Mouse (Mus musculus): ENCODE results near the gene Gys2. TPM values are rescaled to one million over a fixed set of nuclear protein-coding genes. Genes with fewer than 3 reads are reported as not detected.
"Not testable (repeated sequence)": the region's sequence is repeated elsewhere in the genome, so short reads cannot be mapped to it uniquely, and the experiment has no call there.

The Gys2 gene
- polyA plus RNA-seq, 1 experiment, result not detected

GRCm38 (mm10) chr6:142508663-142509062 is 35.8 kb upstream of the Gys2 start:
- Histone ChIP-seq H3K4me3 (ENCODE audit: low read depth, low read length) (no peak overlapping the region), H3K27me3 (ENCODE audit: control insufficient read depth, insufficient read depth, low read length) (no peaks in the 10 kb centered on the region; the same call in 1 of the 2 replicates), H3K4me1 (ENCODE audit: control insufficient read depth, insufficient read depth, insufficient read length, low read length) (peaks cover 3% of the 10 kb centered on the region; the same call in 1 of the 2 replicates), H3K36me3 (ENCODE audit: control insufficient read depth, insufficient read depth, low read length) (no peaks in the 10 kb centered on the region), H3K27ac (ENCODE audit: insufficient read depth, low read depth, low read length) (no peak overlapping the region)
- WGBS, result 71% methylated on average over 4 of the region's 4 CpGs
- TF ChIP-seq POLR2A (IDR thresholded peaks at IDR 0.05; ENCODE audit: low read depth, low read length), result no peak
- no peak for TF ChIP-seq CTCF (IDR thresholded peaks at IDR 0.05; ENCODE audit: extremely low read depth, insufficient read length, insufficient replicate concordance, low read depth, low read length)

- peak within 1 kb of the TSS; percentile 53 for H3K4me3 ChIP-seq (ENCODE audit: low read depth, low read length)
- TF ChIP-seq CTCF (IDR thresholded peaks at IDR 0.05; ENCODE audit: extremely low read depth, insufficient read length, insufficient replicate concordance, low read depth, low read length) (no peak), POLR2A (IDR thresholded peaks at IDR 0.05; ENCODE audit: low read depth, low read length) (no peak)
- H3K27me3 ChIP-seq (ENCODE audit: control insufficient read depth, insufficient read depth, low read length), result no peaks in the 10 kb centered on the region; the same call in 1 of the 2 replicates
- no peak within 1 kb of the TSS for H3K27ac ChIP-seq (ENCODE audit: insufficient read depth, low read depth, low read length)
- peaks cover 3% of the 10 kb centered on the region; the same call in 1 of the 2 replicates for H3K4me1 ChIP-seq (ENCODE audit: control insufficient read depth, insufficient read depth, insufficient read length, low read length)
- H3K36me3 ChIP-seq (ENCODE audit: control insufficient read depth, insufficient read depth, low read length), result no peaks in the 10 kb centered on the region
- whole genome bisulfite sequencing, result 1% methylated on average over 19 of the region's 19 CpGs
These were observed 34.9 kb upstream of the Gys2 start, which contains the start of gene Ldhb for GRCm38 (mm10) chr6:142507785-142508162. Gene Ldhb (minus strand): TSS chr6:142507957.

GRCm38 (mm10) chr6:142507033-142507784 is 34.3 kb upstream of the Gys2 start:
- H3K27me3 ChIP-seq (ENCODE audit: control insufficient read depth, insufficient read depth, low read length), result no peaks in the 10 kb centered on the region; the same call in 1 of the 2 replicates
- peaks cover 3% of the 10 kb centered on the region; the same call in 1 of the 2 replicates for H3K4me1 ChIP-seq (ENCODE audit: control insufficient read depth, insufficient read depth, insufficient read length, low read length)
- H3K36me3 ChIP-seq (ENCODE audit: control insufficient read depth, insufficient read depth, low read length), result no peaks in the 10 kb centered on the region
- H3K4me3 ChIP-seq (ENCODE audit: low read depth, low read length), result peak overlapping the region; percentile 53
- WGBS, result 9% methylated on average over 30 of the region's 30 CpGs
- no peak for TF ChIP-seq POLR2A (IDR thresholded peaks at IDR 0.05; ENCODE audit: low read depth, low read length)
- no peak for TF ChIP-seq CTCF (IDR thresholded peaks at IDR 0.05; ENCODE audit: extremely low read depth, insufficient read length, insufficient replicate concordance, low read depth, low read length)
- no peak overlapping the region for H3K27ac ChIP-seq (ENCODE audit: insufficient read depth, low read depth, low read length)

- TF ChIP-seq CTCF (IDR thresholded peaks at IDR 0.05; ENCODE audit: extremely low read depth, insufficient read length, insufficient replicate concordance, low read depth, low read length), result no peak
- no peak for TF ChIP-seq POLR2A (IDR thresholded peaks at IDR 0.05; ENCODE audit: low read depth, low read length)
- H3K4me3 ChIP-seq (ENCODE audit: low read depth, low read length), result no peak overlapping the region
These were observed 33.6 kb upstream of the Gys2 start for GRCm38 (mm10) chr6:142506338-142507032.

GRCm38 (mm10) chr6:142503601-142504000 is 30.7 kb upstream of the Gys2 start:
- H3K27ac ChIP-seq (ENCODE audit: insufficient read depth, low read depth, low read length), result no peak overlapping the region
- no peak overlapping the region for H3K4me3 ChIP-seq (ENCODE audit: low read depth, low read length)
- no peaks in the 10 kb centered on the region; the same call in 1 of the 2 replicates for H3K27me3 ChIP-seq (ENCODE audit: control insufficient read depth, insufficient read depth, low read length)
- H3K4me1 ChIP-seq (ENCODE audit: control insufficient read depth, insufficient read depth, insufficient read length, low read length), result peaks cover 3% of the 10 kb centered on the region; the same call in 1 of the 2 replicates
- WGBS, result 73% methylated on average over 8 of the region's 8 CpGs
- H3K36me3 ChIP-seq (ENCODE audit: control insufficient read depth, insufficient read depth, low read length), result no peaks in the 10 kb centered on the region
- TF ChIP-seq POLR2A (IDR thresholded peaks at IDR 0.05; ENCODE audit: low read depth, low read length), result no peak
- TF ChIP-seq CTCF (IDR thresholded peaks at IDR 0.05; ENCODE audit: extremely low read depth, insufficient read length, insufficient replicate concordance, low read depth, low read length), result no peak

More at GRCm38 (mm10) chr6:142506338-142507032, 33.6 kb upstream of the Gys2 start:
- H3K27ac ChIP-seq (ENCODE audit: insufficient read depth, low read depth, low read length), result no peak overlapping the region
- peaks cover 3% of the 10 kb centered on the region; the same call in 1 of the 2 replicates for H3K4me1 ChIP-seq (ENCODE audit: control insufficient read depth, insufficient read depth, insufficient read length, low read length)
- WGBS, result 46% methylated on average over 10 of the region's 10 CpGs
- H3K36me3 ChIP-seq (ENCODE audit: control insufficient read depth, insufficient read depth, low read length), result no peaks in the 10 kb centered on the region
- H3K27me3 ChIP-seq (ENCODE audit: control insufficient read depth, insufficient read depth, low read length), result no peaks in the 10 kb centered on the region; the same call in 1 of the 2 replicates

GRCm38 (mm10) chr6:142502519-142503125 is 29.7 kb upstream of the Gys2 start:
- Histone ChIP-seq H3K27me3 (ENCODE audit: control insufficient read depth, insufficient read depth, low read length) (no peaks in the 10 kb centered on the region; the same call in 1 of the 2 replicates), H3K4me3 (ENCODE audit: low read depth, low read length) (no peak overlapping the region), H3K4me1 (ENCODE audit: control insufficient read depth, insufficient read depth, insufficient read length, low read length) (peaks cover 3% of the 10 kb centered on the region; the same call in 1 of the 2 replicates), H3K36me3 (ENCODE audit: control insufficient read depth, insufficient read depth, low read length) (no peaks in the 10 kb centered on the region), H3K27ac (ENCODE audit: insufficient read depth, low read depth, low read length) (no peak overlapping the region)
- no peak for TF ChIP-seq CTCF (IDR thresholded peaks at IDR 0.05; ENCODE audit: extremely low read depth, insufficient read length, insufficient replicate concordance, low read depth, low read length)
- TF ChIP-seq POLR2A (IDR thresholded peaks at IDR 0.05; ENCODE audit: low read depth, low read length), result no peak
- 68% methylated on average over 10 of the region's 10 CpGs for WGBS

- not testable (repeated sequence) for H3K27me3 ChIP-seq (ENCODE audit: control insufficient read depth, insufficient read depth, low read length); H3K27ac ChIP-seq (ENCODE audit: insufficient read depth, low read depth, low read length); H3K36me3 ChIP-seq (ENCODE audit: control insufficient read depth, insufficient read depth, low read length); H3K4me3 ChIP-seq (ENCODE audit: low read depth, low read length); H3K4me1 ChIP-seq (ENCODE audit: control insufficient read depth, insufficient read depth, insufficient read length, low read length)
- 78% methylated on average over 6 of the region's 6 CpGs for WGBS
These were observed 17.2 kb upstream of the Gys2 start for GRCm38 (mm10) chr6:142490114-142490513.
